Mouse (Mus musculus) neural tube, embryonic 15.5 days (tissue): Measurements from ENCODE around the gene Dnaaf3. TPM values are rescaled to one million over a fixed set of nuclear protein-coding genes. Genes with fewer than 3 reads are reported as not detected.
"Not testable (repeated sequence)": the region's sequence is repeated elsewhere in the genome, so short reads cannot be mapped to it uniquely, and the experiment has no call there.

Experiments
- ATAC-seq: fragments of 200-750 bp; cut with Nextera tagmentation; 2 replicates; pipeline ENCODE4 v1.8.0; 2017; ENCODE audit warnings: mild to moderate bottlenecking, moderate TSS enrichment, moderate library complexity; ENCODE audit not compliant: low FRiP score
- H3K27ac ChIP-seq: fragments of 300-500 bp; sonication (generic); replicated peaks from 2 replicates; pipeline ENCODE4 v1.5.1; 2015; ENCODE audit warnings: mild to moderate bottlenecking, inconsistent platforms
- H3K27me3 ChIP-seq: fragments of 300-500 bp; sonication (generic); replicated peaks from 2 replicates; pipeline ENCODE4 v1.6.1; 2015; ENCODE audit warnings: inconsistent platforms
- H3K36me3 ChIP-seq: fragments of 300-500 bp; sonication (generic); 2 replicates; pipeline ENCODE4 v1.6.1; 2015; ENCODE audit warnings: inconsistent platforms
- H3K4me1 ChIP-seq: fragments of 300-500 bp; sonication (generic); 2 replicates; pipeline ENCODE4 v1.6.1; 2015; ENCODE audit warnings: inconsistent platforms
- H3K4me2 ChIP-seq: fragments of 300-500 bp; sonication (generic); 2 replicates; pipeline ENCODE4 v1.6.1; 2015; ENCODE audit warnings: inconsistent platforms, mild to moderate bottlenecking, moderate library complexity
- H3K4me3 ChIP-seq: fragments of 300-500 bp; sonication (generic); replicated peaks from 2 replicates; pipeline ENCODE4 v1.5.1; 2015; ENCODE audit warnings: mild to moderate bottlenecking, inconsistent platforms
- H3K9ac ChIP-seq: fragments of 300-500 bp; sonication (generic); replicated peaks from 2 replicates; pipeline ENCODE4 v1.6.1; 2015; ENCODE audit warnings: mild to moderate bottlenecking, inconsistent platforms
- H3K9me3 ChIP-seq: fragments of 300-500 bp; sonication (generic); replicated peaks from 2 replicates; pipeline ENCODE4 v1.6.1; 2016; ENCODE audit warnings: inconsistent platforms
- WGBS: fragments of 180-500 bp; shearing (Covaris S2); methylation state at CpG from one replicate; pipeline ENCODE4 v1.1.7; 2015; ENCODE audit warnings: mixed read lengths; 5-methylcytosine and 5-hydroxymethylcytosine counted together
- polyA plus RNA-seq: library from polyadenylated mRNA; unstranded; fragments of >200 nt; fragmentation: Nextera tagmentation; extraction: Ambion mirVana; gene quantifications from 2 replicates; pipeline ENCODE4 v1.2.1, GENCODE M21; 2015

Dnaaf3 gene
- polyA plus RNA-seq: 1.8 and 2.1 TPM in 2 replicates

DNA sequence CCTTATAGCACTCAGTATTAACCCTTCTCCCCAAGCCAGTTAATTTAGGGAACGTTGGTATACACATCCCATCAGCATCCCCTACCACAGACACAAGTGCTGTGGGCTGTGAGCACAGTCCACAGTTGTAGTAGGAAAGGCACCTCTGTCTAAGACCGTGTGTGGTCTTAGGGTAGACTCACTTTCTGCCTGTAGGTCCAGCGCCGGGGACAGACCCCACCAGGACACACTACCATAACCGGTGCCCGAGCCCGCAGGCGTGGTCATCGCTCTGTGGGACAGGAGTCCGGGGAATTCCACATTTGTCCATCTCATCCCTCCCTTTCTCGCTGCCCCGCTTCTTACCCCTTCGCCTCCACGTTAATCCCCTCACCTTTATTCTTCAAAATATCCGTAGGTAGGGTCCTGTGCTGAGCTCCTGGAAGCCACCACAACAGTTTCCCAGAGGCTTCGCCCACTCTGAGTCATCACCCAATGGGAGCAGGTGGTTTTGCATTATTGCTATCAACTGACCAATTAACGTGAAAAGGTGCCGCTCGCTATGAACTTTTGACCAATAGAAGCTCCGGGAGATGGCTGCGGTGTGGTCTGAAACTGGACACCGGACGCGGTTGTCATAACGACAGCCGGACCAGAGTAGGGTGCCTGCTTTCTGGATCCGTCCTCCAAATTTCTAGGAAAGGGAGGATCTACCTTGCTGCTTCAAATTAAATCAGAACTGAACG is at the start of gene Dnaaf3:
TSS of gene Dnaaf3 (minus strand) at position 449 of the 725 bp plus-strand sequence.
- peak within 1 kb of the TSS; percentile 24; the same call in 1 of the 2 replicates for H3K9ac ChIP-seq
- WGBS: 2% methylated on average over 28 of the region's 28 CpGs
- no peak within 1 kb of the TSS for H3K27ac ChIP-seq
- peaks cover 6% of the 10 kb centered on the region; the same call in 1 of the 2 replicates for H3K27me3 ChIP-seq
- peak within 1 kb of the TSS; percentile 51 for H3K4me2 ChIP-seq
- H3K4me1 ChIP-seq: peaks cover 7% of the 10 kb centered on the region
- H3K4me3 ChIP-seq: peak within 1 kb of the TSS; percentile 26
- H3K9me3 ChIP-seq: no peaks in the 10 kb centered on the region
- ATAC-seq: 0 out of 2 replicates have a peak, but pooled peaks have one; percentile 35
- no peaks in the 10 kb centered on the region for H3K36me3 ChIP-seq

DNA sequence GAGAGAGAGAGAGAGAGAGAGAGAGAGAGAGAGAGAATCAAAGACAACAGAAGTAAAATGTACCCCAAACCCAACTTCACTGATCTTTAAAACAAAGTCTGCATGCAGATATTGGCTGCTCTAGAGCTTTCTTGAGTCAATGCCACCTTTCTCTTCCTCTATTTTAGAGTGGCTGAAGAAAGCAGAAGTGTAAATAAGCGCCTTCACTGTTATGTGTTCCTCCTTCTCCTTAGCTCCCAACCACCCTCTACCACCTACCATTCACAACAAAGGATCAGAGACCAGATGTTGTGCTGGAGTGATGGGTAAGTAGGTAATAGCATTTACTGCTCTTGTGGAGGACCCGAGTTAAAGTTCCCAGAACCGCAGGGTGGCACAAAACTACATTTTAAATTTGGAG is 49.2 kb upstream of the Dnaaf3 start:
- H3K27ac ChIP-seq, H3K4me2 ChIP-seq, H3K36me3 ChIP-seq, H3K9ac ChIP-seq, H3K4me3 ChIP-seq, H3K9me3 ChIP-seq, H3K27me3 ChIP-seq, ATAC-seq, H3K4me1 ChIP-seq: not testable (repeated sequence)
- WGBS: 84% methylated on average over 3 of the region's 3 CpGs

DNA sequence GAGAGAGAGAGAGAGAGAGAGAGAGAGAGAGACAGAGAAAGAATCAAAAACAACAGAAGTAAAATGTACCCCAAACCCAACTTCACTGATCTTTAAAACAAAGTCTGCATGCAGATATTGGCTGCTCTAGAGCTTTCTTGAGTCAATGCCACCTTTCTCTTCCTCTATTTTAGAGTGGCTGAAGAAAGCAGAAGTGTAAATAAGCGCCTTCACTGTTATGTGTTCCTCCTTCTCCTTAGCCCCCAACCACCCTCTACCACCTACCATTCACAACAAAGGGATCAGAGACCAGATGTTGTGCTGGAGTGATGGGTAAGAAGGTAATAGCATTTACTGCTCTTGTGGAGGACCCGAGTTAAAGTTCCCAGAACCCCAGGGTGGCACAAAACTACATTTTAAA is 40.1 kb upstream of the Dnaaf3 start:
- H3K4me3 ChIP-seq: not testable (repeated sequence)
- 70% methylated on average over 2 of the region's 2 CpGs for WGBS

DNA sequence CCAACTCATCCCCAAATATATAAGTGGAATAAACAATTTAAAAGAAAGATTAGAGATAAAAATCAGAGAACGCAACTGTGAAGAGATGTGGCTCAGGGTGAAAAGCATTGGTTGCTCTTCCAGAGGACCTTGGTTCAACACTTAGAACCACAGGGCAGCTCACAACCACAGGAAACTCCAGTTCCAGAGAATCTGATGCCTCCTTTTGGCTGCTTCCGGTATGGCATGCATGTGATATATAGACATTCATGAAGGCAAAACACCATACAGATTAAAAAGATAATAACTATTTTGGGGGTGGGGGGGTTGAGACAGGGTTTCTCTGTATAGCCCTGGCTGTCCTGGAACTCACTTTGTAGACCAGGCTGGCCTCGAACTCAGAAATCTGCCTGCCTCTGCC is 30.4 kb upstream of the Dnaaf3 start:
- Histone ChIP-seq H3K27ac (no peak overlapping the region), H3K4me3 (no peak overlapping the region), H3K36me3 (no peaks in the 10 kb centered on the region), H3K4me1 (no peaks in the 10 kb centered on the region), H3K9me3 (no peaks in the 10 kb centered on the region), H3K27me3 (no peaks in the 10 kb centered on the region), H3K9ac (no peak overlapping the region), H3K4me2 (no peak overlapping the region)
- ATAC-seq: no peak
- 96% methylated on average over 3 of the region's 3 CpGs for WGBS

More for the DNA sequence above, 40.1 kb upstream of the Dnaaf3 start:
- not testable (repeated sequence) for ATAC-seq, H3K4me2 ChIP-seq, H3K4me1 ChIP-seq, H3K9ac ChIP-seq, H3K9me3 ChIP-seq, H3K27ac ChIP-seq, H3K36me3 ChIP-seq, H3K27me3 ChIP-seq

DNA sequence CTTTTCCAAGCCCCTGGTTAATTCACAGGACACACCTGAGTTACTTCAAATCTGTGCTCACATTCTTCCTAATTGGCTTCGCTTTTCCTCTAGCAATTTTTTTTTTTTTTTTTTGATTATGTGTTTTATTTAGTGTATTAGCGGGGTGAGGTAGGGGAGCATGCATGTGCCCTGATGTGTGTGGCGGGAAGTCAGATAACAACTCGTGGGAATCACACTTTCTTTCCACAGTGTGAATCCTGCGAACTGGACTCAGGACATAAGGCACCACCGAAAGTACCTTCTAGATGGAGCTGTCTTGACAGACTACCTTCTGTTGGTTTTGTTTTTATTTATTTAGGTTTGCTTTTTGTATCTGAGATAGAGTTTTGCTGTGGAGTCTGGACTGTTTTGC is 24.9 kb upstream of the Dnaaf3 start:
- 68% methylated on average over 6 of the region's 6 CpGs for WGBS
- Histone ChIP-seq H3K4me2 (peak overlapping the region; percentile 49), H3K9ac (0 out of 2 replicates have a peak overlapping the region, but pooled peaks have one; percentile 26), H3K9me3 (no peaks in the 10 kb centered on the region), H3K4me1 (no peaks in the 10 kb centered on the region), H3K4me3 (0 out of 2 replicates have a peak overlapping the region, but pooled peaks have one; percentile 10), H3K27ac (peak overlapping the region; percentile 42; the same call in 1 of the 2 replicates), H3K36me3 (no peaks in the 10 kb centered on the region), H3K27me3 (no peaks in the 10 kb centered on the region)
- peak; percentile 32 for ATAC-seq

DNA sequence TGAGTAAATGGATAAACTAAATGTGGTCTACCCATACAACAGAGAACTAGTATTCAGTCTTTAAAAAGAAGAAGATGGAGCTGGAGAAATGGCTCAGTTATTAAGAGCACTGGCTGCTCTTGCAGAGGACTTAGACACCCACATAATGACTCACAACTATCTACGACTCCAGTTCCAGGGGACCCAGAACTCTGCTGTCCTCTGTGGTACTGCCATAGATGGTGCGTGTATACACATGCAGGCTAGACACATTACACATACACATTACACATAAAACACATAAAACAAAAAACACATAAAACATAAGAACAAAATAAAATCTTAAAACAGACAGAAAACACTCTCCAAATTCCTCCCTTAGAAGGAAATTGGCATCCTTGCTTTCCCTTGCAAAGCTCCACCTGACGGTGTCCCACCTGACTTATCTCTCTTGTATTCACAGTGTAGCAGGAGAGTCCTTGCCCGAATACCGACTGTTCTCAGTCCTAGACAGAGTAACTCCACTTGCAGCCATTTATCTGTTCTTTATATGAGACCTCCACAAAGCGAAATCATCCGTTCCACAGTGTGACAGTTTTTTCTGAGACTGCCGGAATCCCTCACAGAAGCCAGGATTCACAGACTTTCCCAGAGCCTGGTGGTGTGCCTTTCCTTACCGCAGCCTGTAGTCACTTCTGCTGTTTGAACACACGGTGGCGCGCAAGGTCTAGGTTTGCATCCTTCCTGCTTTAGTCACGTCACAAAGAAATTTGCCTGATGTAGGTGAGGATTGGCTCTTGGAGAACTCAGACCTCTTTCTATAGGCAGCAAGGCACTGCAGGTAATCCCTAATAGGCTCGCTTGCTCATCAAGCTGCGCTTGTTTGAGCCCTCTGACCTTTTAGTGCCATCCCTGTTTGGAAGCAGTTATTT is 24.3 kb upstream of the Dnaaf3 start:
- Histone ChIP-seq H3K36me3 (no peaks in the 10 kb centered on the region), H3K9ac (0 out of 2 replicates have a peak overlapping the region, but pooled peaks have one; percentile 26), H3K4me1 (no peaks in the 10 kb centered on the region), H3K4me2 (peak overlapping the region; percentile 49), H3K4me3 (peak overlapping the region; percentile 15), H3K9me3 (no peaks in the 10 kb centered on the region), H3K27ac (peak overlapping the region; percentile 42; the same call in 1 of the 2 replicates), H3K27me3 (no peaks in the 10 kb centered on the region)
- ATAC-seq: peak; percentile 96
- 22% methylated on average over 15 of the region's 15 CpGs for WGBS

DNA sequence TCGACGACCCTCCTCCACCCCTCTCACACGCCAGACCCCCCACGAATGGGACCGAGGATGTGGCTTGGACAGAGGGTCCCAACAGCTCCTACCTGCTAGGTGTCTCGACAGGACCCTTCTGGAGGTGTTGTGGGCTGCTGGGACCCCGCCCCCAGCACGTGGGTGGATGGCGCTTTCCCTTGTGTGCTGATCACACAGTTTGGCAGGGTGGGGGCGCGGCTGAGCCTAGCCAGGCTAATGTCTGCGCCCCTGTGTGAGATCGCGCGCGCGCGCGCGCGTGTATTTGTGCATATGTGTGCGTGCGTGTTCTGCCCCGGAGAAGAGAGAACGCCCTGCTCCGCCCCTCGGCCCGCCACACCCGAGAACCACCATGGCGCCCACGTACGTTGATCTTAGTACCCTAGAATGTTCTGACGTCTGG is 15.0 kb upstream of the Dnaaf3 start, which contains the start of gene Syt5:
TSS of gene Syt5 (minus strand) at position 321 of the 421 bp plus-strand sequence.
- Histone ChIP-seq H3K4me2 (peak within 1 kb of the TSS; percentile 74), H3K36me3 (peaks cover 13% of the 10 kb centered on the region; the same call in 1 of the 2 replicates), H3K4me1 (peaks cover 17% of the 10 kb centered on the region), H3K4me3 (peak within 1 kb of the TSS; percentile 60), H3K9ac (peak within 1 kb of the TSS; percentile 62), H3K27me3 (no peaks in the 10 kb centered on the region), H3K9me3 (no peaks in the 10 kb centered on the region), H3K27ac (peak within 1 kb of the TSS; percentile 95)
- WGBS: 5% methylated on average over 33 of the region's 33 CpGs
- ATAC-seq: peak; percentile 90

DNA sequence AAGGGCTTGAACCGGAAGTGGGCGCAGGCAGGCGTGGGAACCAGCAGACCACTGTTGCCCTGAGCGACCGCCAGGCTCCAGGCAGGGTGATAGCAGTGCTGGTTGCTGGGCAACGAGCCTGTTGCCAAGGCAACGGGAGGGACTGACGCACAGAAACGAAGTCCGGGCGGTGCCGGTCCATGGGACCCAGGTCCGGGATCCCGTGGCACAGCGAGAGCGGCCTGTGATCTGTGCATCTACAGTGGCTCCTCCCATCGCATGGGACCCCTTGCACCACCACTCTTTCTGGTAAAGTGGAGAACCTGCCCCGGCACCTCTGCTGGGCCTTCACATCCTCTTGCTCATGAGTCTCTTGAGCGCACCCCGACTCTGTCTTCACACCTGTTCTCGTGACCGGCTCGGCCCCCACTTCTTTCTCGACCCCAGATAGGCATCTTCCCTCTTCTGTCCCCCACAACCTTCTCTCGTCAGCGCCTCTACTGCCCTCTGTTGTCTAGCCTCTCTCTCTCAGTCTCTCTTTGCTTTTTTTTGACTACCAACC is 14.4 kb upstream of the Dnaaf3 start:
- Histone ChIP-seq H3K9ac (peak overlapping the region; percentile 62), H3K9me3 (no peaks in the 10 kb centered on the region), H3K4me2 (peak overlapping the region; percentile 74), H3K27ac (peak overlapping the region; percentile 95), H3K4me1 (peaks cover 17% of the 10 kb centered on the region), H3K27me3 (no peaks in the 10 kb centered on the region), H3K4me3 (peak overlapping the region; percentile 60), H3K36me3 (peaks cover 19% of the 10 kb centered on the region)
- WGBS: under 1% methylated on average over 26 of the region's 26 CpGs
- peak; percentile 90 for ATAC-seq

DNA sequence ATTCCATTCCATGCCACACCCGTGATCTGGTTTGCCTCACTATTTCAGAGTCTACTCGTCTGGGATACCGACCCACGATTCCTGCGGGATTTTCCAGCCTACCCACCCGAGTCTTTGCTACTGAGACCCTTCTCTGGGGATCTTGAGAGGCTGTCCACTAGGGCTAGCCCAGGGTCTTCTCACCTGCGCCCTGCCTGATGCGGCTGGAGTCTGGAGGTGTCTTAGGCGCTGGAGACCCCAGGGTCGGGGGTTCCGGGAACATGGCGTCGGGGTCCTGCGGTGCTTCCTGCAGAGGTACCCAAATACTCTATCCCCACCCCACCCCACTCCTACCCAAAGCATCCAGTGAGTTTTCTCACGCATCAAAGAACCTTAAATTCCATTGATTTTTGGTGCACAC is 13.8 kb upstream of the Dnaaf3 start:
- no peaks in the 10 kb centered on the region for H3K27me3 ChIP-seq
- H3K9ac ChIP-seq: peak overlapping the region; percentile 62
- 69% methylated on average over 15 of the region's 15 CpGs for WGBS
- H3K4me1 ChIP-seq: peaks cover 17% of the 10 kb centered on the region
- no peaks in the 10 kb centered on the region for H3K9me3 ChIP-seq
- peak overlapping the region; percentile 95 for H3K27ac ChIP-seq
- peak overlapping the region; percentile 74 for H3K4me2 ChIP-seq
- ATAC-seq: peak; percentile 6; the same call in 1 of the 2 replicates
- peak overlapping the region; percentile 60 for H3K4me3 ChIP-seq
- peaks cover 25% of the 10 kb centered on the region for H3K36me3 ChIP-seq

DNA sequence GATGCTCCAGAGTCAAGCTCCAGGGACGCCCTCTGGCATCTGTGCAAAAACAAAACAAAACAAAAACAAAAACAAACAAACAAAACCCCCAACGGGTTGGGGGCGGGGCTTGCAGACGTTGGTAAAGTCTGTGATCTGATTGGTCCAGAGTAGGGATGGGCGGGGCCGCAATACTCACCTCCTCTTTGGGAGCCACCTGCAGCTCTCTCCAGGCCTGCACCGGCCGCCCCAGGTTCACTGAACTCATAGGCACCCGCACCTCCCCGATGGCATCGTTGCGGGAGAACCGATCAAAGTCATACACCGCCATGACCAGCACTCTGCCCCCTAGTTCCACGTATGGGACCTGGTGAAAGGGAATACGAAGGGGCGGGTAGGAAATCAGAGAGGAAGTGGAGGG is 9.8 kb upstream of the Dnaaf3 start:
- H3K4me1 ChIP-seq: peaks cover 13% of the 10 kb centered on the region
- no peak overlapping the region for H3K27ac ChIP-seq
- H3K9ac ChIP-seq: no peak overlapping the region
- no peak for ATAC-seq
- H3K4me3 ChIP-seq: no peak overlapping the region
- H3K36me3 ChIP-seq: peaks cover 44% of the 10 kb centered on the region
- no peaks in the 10 kb centered on the region for H3K27me3 ChIP-seq
- no peaks in the 10 kb centered on the region for H3K9me3 ChIP-seq
- WGBS: 44% methylated on average over 17 of the region's 17 CpGs
- no peak overlapping the region for H3K4me2 ChIP-seq

DNA sequence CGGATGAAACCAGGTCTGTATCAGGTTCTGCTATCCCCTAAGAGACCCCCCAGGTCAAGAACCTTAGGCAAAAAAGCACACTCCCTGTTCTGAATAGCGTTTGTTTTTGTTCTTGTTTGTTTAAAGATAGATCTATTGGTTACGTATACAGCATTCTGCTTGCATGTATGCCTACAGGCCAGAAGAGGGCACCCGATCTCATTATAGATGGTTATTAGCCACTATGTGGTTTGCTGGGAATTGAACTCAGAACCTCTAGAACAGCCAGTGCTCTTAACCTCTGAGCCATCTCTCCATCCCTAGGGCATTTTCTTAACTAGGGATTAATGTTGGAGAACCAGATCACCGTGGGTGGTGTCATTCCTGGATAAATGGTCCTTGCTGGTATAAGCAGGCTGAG is 9.1 kb upstream of the Dnaaf3 start:
- peaks cover 44% of the 10 kb centered on the region for H3K36me3 ChIP-seq
- no peak overlapping the region for H3K4me2 ChIP-seq
- 68% methylated on average over 5 of the region's 5 CpGs for WGBS
- H3K4me3 ChIP-seq: no peak overlapping the region
- H3K9ac ChIP-seq: no peak overlapping the region
- no peak for ATAC-seq
- H3K27ac ChIP-seq: no peak overlapping the region
- no peaks in the 10 kb centered on the region for H3K27me3 ChIP-seq
- no peaks in the 10 kb centered on the region for H3K9me3 ChIP-seq
- H3K4me1 ChIP-seq: peaks cover 12% of the 10 kb centered on the region
